Mouse (Mus musculus) intestine, embryonic 15.5 days (tissue): ENCODE measurements around the gene Klf5. TPM values are rescaled to one million over a fixed set of nuclear protein-coding genes. Genes with fewer than 3 reads are reported as not detected.
A peak's percentile ranks its signal among the peaks of the same experiment; 100 is the strongest.

ENCODE experiments used
- ATAC-seq: fragments of 200-750 bp; cut with Nextera tagmentation; 2 replicates; pipeline ENCODE4 v1.8.0; 2017; ENCODE audit warnings: moderate TSS enrichment, moderate library complexity
- H3K27ac ChIP-seq: fragments of 300-500 bp; sonication (generic); 2 replicates; pipeline ENCODE4 v1.5.1; 2015; ENCODE audit warnings: mild to moderate bottlenecking, inconsistent platforms
- H3K27me3 ChIP-seq: fragments of 300-500 bp; sonication (generic); replicated peaks from 2 replicates; pipeline ENCODE4 v1.6.1; 2015; ENCODE audit warnings: inconsistent platforms
- H3K36me3 ChIP-seq: fragments of 300-500 bp; sonication (generic); 2 replicates; pipeline ENCODE4 v1.6.1; 2015; ENCODE audit warnings: inconsistent platforms
- H3K4me1 ChIP-seq: fragments of 300-500 bp; sonication (generic); replicated peaks from 2 replicates; pipeline ENCODE4 v1.6.1; 2015; ENCODE audit warnings: inconsistent platforms
- H3K4me2 ChIP-seq: fragments of 300-500 bp; sonication (generic); replicated peaks from 2 replicates; pipeline ENCODE4 v1.6.1; 2015; ENCODE audit warnings: mild to moderate bottlenecking, inconsistent platforms
- H3K4me3 ChIP-seq: fragments of 300-500 bp; sonication (generic); replicated peaks from 2 replicates; pipeline ENCODE4 v1.5.1; 2015; ENCODE audit warnings: inconsistent platforms
- H3K9ac ChIP-seq: fragments of 300-500 bp; sonication (generic); 2 replicates; pipeline ENCODE4 v1.6.1; 2015; ENCODE audit warnings: inconsistent platforms
- H3K9me3 ChIP-seq: fragments of 300-500 bp; sonication (generic); 2 replicates; pipeline ENCODE4 v1.6.1; 2016; ENCODE audit warnings: inconsistent platforms
- WGBS: fragments of 180-500 bp; shearing (Covaris S2); methylation state at CpG from one replicate; pipeline ENCODE4 v1.1.7; 2015; 5-methylcytosine and 5-hydroxymethylcytosine counted together
- polyA plus RNA-seq: library from polyadenylated mRNA; unstranded; fragments of >200 nt; fragmentation: Nextera tagmentation; extraction: Ambion mirVana; gene quantifications from 2 replicates; pipeline ENCODE4 v1.2.1, GENCODE M21; 2015

Klf5 gene
- polyA plus RNA-seq, result 95.8 and 112 TPM in 2 replicates

DNA sequence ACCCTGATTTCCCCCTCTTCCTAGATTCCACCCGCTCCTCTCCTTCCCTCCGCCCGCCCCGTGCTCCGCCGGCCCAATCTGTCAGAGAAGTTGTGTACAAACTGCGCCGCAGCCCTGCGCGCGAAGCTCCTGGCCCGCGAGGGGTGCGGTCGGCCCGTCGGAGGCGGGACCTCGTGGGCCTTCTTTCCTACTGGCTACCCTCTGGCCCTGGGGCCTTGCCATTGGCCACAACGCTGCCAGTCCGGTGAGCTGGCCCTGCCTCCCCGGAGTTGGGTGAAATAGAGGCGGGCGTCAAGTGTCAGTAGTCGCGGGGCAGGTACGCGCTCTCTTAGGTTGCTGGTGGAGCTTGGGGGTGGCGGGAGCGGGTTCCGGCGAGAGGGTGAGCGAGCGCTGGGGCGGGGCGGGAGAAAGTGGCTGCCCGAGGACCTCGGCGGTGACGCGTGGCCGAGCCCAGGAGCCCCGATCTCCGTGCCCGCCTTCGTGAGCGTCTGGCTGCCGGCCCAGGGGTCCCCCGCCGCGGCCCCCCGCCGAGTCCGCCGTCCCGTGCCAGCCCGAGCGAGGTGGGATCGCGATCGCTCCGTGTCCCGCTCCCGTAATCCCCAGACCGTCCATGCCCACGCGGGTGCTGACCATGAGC, at the start of gene Klf5:
TSS of gene Klf5 (plus strand) at position 307 of the 637 bp plus-strand sequence.
- ATAC-seq, result peak; percentile 98
- Histone ChIP-seq H3K9ac (peak within 1 kb of the TSS; percentile 71), H3K27me3 (no peaks in the 10 kb centered on the region), H3K4me3 (peak within 1 kb of the TSS; percentile 78), H3K27ac (peak within 1 kb of the TSS; percentile 83), H3K9me3 (no peaks in the 10 kb centered on the region), H3K4me1 (no peaks in the 10 kb centered on the region), H3K4me2 (peak within 1 kb of the TSS; percentile 82), H3K36me3 (no peaks in the 10 kb centered on the region)
- under 1% methylated on average over 67 of the region's 67 CpGs for WGBS

- Histone ChIP-seq H3K27me3 (no peaks in the 10 kb centered on the region), H3K9ac (no peak overlapping the region), H3K4me3 (no peak overlapping the region), H3K27ac (no peak overlapping the region), H3K4me1 (no peaks in the 10 kb centered on the region), H3K4me2 (no peak overlapping the region), H3K36me3 (no peaks in the 10 kb centered on the region), H3K9me3 (no peaks in the 10 kb centered on the region)
- WGBS, result 96% methylated on average over 12 of the region's 12 CpGs
- no peak for ATAC-seq
Measured at GRCm38 (mm10) chr14:99262026-99262425, 36.5 kb upstream of the Klf5 start.

DNA sequence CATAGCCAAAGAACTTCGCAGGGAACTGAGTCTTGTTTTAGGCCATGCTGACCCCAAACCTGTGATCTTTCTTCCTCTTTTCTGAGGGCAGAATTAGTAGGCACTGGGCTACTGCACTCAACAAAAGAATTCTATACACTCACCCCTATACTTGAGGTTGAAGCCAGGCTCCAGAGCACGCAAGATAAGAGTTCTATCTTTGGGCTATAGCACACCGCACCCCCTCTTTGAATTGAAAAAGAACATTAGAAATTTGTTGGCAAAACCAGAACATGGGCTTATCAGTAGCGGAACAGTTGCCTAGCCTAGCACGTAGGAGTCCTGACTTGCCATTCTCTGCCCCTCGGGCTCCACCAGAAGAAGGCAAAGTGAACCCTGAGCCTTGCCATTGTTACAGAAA, 34.7 kb upstream of the Klf5 start:
- no peak for ATAC-seq

DNA sequence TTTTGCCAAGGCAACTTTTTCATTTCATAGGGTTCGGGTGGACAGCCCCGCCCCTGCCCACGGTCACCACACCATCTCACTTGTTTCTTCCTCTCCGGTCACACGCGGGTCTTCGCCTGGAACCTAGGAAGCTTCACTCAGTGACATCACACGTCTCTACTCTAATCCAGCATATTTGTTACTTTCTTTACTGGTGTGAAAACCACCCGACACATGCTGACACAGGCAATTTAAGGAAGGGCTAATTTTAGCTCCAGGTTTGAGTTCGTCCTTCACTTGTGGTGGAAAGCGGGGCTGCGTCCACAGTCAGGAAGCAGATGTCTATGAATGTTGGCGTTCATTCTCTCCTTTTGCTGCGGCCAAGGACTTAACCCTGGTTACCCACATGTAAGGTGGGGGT, 32.7 kb upstream of the Klf5 start:
- no peak overlapping the region for H3K9ac ChIP-seq
- H3K9me3 ChIP-seq, result no peaks in the 10 kb centered on the region
- no peak overlapping the region for H3K27ac ChIP-seq
- H3K4me3 ChIP-seq, result no peak overlapping the region
- 91% methylated on average over 14 of the region's 14 CpGs for WGBS
- no peaks in the 10 kb centered on the region for H3K4me1 ChIP-seq
- H3K27me3 ChIP-seq, result no peaks in the 10 kb centered on the region
- ATAC-seq, result no peak
- no peaks in the 10 kb centered on the region for H3K36me3 ChIP-seq
- H3K4me2 ChIP-seq, result no peak overlapping the region

More for the DNA sequence above, 34.7 kb upstream of the Klf5 start:
- no peaks in the 10 kb centered on the region for H3K36me3 ChIP-seq
- H3K4me3 ChIP-seq, result no peak overlapping the region
- H3K4me1 ChIP-seq, result no peaks in the 10 kb centered on the region
- no peaks in the 10 kb centered on the region for H3K9me3 ChIP-seq
- no peaks in the 10 kb centered on the region for H3K27me3 ChIP-seq
- 89% methylated on average over 6 of the region's 6 CpGs for WGBS
- no peak overlapping the region for H3K9ac ChIP-seq
- no peak overlapping the region for H3K27ac ChIP-seq
- H3K4me2 ChIP-seq, result no peak overlapping the region

DNA sequence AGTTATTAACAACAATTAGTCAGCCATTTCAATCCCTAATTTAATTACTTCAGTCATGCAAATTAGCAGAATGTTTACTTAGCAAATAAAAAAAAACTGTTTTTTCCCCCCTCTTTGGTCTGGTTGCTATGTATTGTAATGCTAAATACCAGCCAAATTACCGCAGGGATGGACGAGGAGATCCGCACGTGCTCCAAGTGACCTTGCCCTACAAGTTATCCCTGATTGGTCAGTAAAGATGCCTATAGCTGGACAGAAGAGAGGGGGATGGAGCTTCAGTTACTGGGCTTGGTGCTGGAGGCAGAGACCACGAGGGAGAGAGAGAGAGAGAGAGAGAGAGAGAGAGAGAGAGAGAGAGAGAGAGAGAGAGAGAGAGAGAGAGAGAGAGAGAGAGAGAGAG, 31.7 kb upstream of the Klf5 start:
- no peaks in the 10 kb centered on the region for H3K36me3 ChIP-seq
- H3K9me3 ChIP-seq, result no peaks in the 10 kb centered on the region
- H3K4me2 ChIP-seq, result no peak overlapping the region
- H3K27me3 ChIP-seq, result no peaks in the 10 kb centered on the region
- H3K4me1 ChIP-seq, result no peaks in the 10 kb centered on the region
- WGBS, result 70% methylated on average over 5 of the region's 5 CpGs
- no peak overlapping the region for H3K9ac ChIP-seq
- no peak for ATAC-seq
- H3K27ac ChIP-seq, result no peak overlapping the region
- H3K4me3 ChIP-seq, result no peak overlapping the region

DNA sequence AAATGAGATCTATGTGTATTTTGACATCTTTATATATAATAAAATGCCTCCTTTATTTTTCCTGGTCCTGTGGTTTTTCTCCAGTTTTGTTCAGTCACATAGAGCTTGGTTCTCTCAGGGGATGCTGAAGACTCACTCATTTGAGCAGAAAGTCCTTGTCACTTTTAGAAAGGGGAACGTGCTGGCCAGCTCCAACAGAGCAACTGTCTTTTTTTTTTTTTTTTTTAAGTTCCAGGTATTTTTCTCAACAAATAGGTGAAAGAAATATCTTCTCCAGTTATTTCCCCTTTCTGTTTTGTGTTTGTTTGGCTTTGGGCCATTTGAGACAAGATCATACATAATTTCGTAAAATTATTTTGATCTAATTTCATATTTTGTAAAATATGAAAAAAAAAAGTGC, 24.4 kb upstream of the Klf5 start:
- Histone ChIP-seq H3K9me3 (no peaks in the 10 kb centered on the region), H3K9ac (no peak overlapping the region), H3K4me1 (no peaks in the 10 kb centered on the region), H3K27me3 (no peaks in the 10 kb centered on the region), H3K36me3 (no peaks in the 10 kb centered on the region), H3K27ac (no peak overlapping the region), H3K4me2 (no peak overlapping the region), H3K4me3 (no peak overlapping the region)
- 83% methylated on average over 2 of the region's 2 CpGs for WGBS
- ATAC-seq, result no peak

DNA sequence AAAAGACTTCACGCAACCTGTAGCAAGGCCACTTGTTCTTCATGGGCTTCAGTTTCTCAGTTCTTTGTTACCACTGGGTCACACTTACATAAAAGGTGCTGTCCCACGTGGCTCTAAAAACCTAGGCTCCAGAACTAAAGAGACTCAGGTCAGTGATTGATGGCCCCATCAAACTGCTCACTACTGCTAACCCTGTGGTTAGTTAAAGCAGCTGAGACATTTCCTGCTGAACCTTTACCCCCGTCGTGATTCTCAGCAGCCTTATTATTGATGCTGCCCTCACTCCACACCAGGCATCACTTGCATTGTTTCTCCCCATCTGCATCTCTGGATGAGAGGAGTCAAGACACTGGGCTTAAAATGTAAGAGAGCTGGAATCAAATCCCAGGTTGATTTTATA, 22.7 kb upstream of the Klf5 start:
- no peaks in the 10 kb centered on the region for H3K4me1 ChIP-seq
- H3K27me3 ChIP-seq, result no peaks in the 10 kb centered on the region
- no peaks in the 10 kb centered on the region for H3K36me3 ChIP-seq
- H3K4me3 ChIP-seq, result no peak overlapping the region
- H3K9me3 ChIP-seq, result no peaks in the 10 kb centered on the region
- ATAC-seq, result no peak
- 30% methylated on average over 4 of the region's 4 CpGs for WGBS
- no peak overlapping the region for H3K9ac ChIP-seq
- H3K4me2 ChIP-seq, result no peak overlapping the region
- no peak overlapping the region for H3K27ac ChIP-seq

DNA sequence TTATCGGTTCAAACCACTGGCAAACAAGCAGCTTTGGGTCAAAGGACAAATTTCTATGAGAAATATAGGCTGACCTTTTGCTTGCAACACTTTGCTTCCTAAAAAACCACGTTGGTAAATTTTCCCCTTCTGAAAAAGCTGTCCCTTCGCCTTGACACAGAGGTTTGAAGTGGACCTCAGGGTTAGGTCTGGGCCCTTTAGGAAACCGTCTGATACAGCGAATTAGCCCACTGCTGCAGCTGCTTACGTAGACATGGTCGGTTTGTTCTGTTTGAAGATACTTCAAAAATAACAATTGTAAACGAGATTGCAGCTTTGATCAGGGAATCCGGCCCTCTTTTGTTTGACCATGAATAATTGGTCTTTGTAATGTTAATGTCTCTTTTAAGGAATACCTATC, 20.2 kb upstream of the Klf5 start:
- WGBS, result 36% methylated on average over 9 of the region's 9 CpGs
- H3K9me3 ChIP-seq, result no peaks in the 10 kb centered on the region
- H3K27ac ChIP-seq, result no peak overlapping the region
- ATAC-seq, result no peak
- H3K27me3 ChIP-seq, result no peaks in the 10 kb centered on the region
- H3K36me3 ChIP-seq, result no peaks in the 10 kb centered on the region
- H3K4me1 ChIP-seq, result no peaks in the 10 kb centered on the region
- H3K4me3 ChIP-seq, result no peak overlapping the region
- no peak overlapping the region for H3K9ac ChIP-seq
- no peak overlapping the region for H3K4me2 ChIP-seq

- WGBS, result 50% methylated on average over 12 of the region's 12 CpGs
- H3K4me3 ChIP-seq, result no peak overlapping the region
- no peaks in the 10 kb centered on the region for H3K4me1 ChIP-seq
- ATAC-seq, result no peak
- H3K4me2 ChIP-seq, result no peak overlapping the region
- H3K27me3 ChIP-seq, result no peaks in the 10 kb centered on the region
- no peaks in the 10 kb centered on the region for H3K36me3 ChIP-seq
- no peak overlapping the region for H3K27ac ChIP-seq
- H3K9me3 ChIP-seq, result no peaks in the 10 kb centered on the region
- no peak overlapping the region for H3K9ac ChIP-seq
Measured at GRCm38 (mm10) chr14:99278763-99279486, 19.6 kb upstream of the Klf5 start.

DNA sequence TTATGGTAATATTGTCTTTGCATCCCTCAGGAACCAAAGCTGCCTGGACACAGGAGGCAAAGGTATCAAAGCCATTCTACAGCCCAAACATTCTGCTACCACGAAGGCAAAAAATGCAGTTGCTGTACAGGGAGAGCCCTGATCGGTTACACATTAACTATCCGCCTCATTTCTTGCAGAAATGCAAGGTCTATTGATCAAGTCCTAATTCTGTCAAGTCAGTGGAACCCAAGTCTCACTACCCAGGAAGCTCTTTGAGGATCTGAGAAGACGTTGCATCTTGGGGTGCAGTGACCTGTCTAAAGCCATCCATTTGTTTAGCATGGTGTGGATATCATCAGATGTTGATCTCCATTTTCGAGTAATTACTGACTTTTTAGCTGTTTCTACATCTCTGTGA, 18.1 kb upstream of the Klf5 start:
- WGBS, result 62% methylated on average over 5 of the region's 5 CpGs
- H3K36me3 ChIP-seq, result no peaks in the 10 kb centered on the region
- no peak overlapping the region for H3K9ac ChIP-seq
- no peak overlapping the region for H3K4me3 ChIP-seq
- H3K4me1 ChIP-seq, result no peaks in the 10 kb centered on the region
- peak; percentile 79 for ATAC-seq
- peak overlapping the region; percentile 18 for H3K4me2 ChIP-seq
- H3K27me3 ChIP-seq, result no peaks in the 10 kb centered on the region
- H3K9me3 ChIP-seq, result no peaks in the 10 kb centered on the region
- H3K27ac ChIP-seq, result peak overlapping the region; percentile 67

- Histone ChIP-seq H3K36me3 (no peaks in the 10 kb centered on the region), H3K4me3 (no peak overlapping the region), H3K9me3 (no peaks in the 10 kb centered on the region), H3K27me3 (no peaks in the 10 kb centered on the region), H3K4me2 (peak overlapping the region; percentile 18), H3K4me1 (no peaks in the 10 kb centered on the region), H3K27ac (peak overlapping the region; percentile 73), H3K9ac (no peak overlapping the region)
- peak; percentile 93 for ATAC-seq
- 52% methylated on average over 5 of the region's 5 CpGs for WGBS
Measured at GRCm38 (mm10) chr14:99280825-99281433, 17.6 kb upstream of the Klf5 start.

- Histone ChIP-seq H3K4me1 (no peaks in the 10 kb centered on the region), H3K27ac (no peak overlapping the region), H3K9ac (no peak overlapping the region), H3K9me3 (no peaks in the 10 kb centered on the region), H3K4me2 (no peak overlapping the region), H3K27me3 (no peaks in the 10 kb centered on the region), H3K36me3 (no peaks in the 10 kb centered on the region), H3K4me3 (no peak overlapping the region)
- 78% methylated on average over 4 of the region's 4 CpGs for WGBS
- ATAC-seq, result no peak
Measured at GRCm38 (mm10) chr14:99285486-99285885, 13.0 kb upstream of the Klf5 start.
